In the genomic region with DNA sequence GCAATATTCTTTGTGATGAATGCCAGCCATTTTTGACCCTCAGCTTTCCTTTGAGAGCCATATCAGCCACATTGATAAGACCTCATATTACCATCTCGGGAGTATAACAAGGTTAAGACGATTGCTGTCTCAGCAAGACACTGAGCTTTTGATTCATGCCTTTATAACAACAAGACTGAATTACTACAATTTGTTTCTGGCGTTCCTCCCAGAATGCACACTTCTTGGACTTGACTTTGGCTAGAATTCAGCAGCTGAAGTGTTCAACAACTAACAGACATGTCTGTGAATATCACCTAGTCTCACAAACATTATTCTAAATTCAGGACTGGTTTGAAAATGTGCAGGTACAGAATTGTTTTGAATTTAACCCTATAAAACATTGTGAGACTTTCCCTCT, we compare ENCODE assay signal across 21 mouse cellular contexts.
DNase-seq lines count a peak whose midpoint lies in the region; ATAC-seq and TF ChIP-seq lines count a peak whose summit lies in the region.
"Had no signal": no experiment of that assay in that cellular context is flagged by ENCODE, and none has a peak within 500 bp of the region (broad histone marks: within the 10 kb centered on the region; RNA-seq: fewer than 3 reads in every experiment).

No protein-coding gene starts in this region.

- ATAC-seq in forebrain, embryonic 14.5 days, result no peak
- ATAC-seq in forebrain, embryonic 12.5 days (ENCODE audit: low FRiP score), result no peak
- ATAC-seq in limb, embryonic 14.5 days (ENCODE audit: low FRiP score, low read depth), result no peak
- ATAC-seq in megakaryocyte progenitor cell, adult 5-6 weeks (replicated peaks; ENCODE audit: poor library complexity), result no peak
- ATAC-seq: CD4-positive, CD25-positive, alpha-beta regulatory T cell, adult 4 months; forebrain, embryonic 16.5 days; inflammation-experienced regulatory T-cells, adult 6 months; intestine, postnatal 0 days had no signal

- no peaks in the 10 kb centered on the region for H3K27me3 ChIP-seq in forebrain, embryonic 14.5 days (replicated peaks; ENCODE audit: control insufficient read depth, insufficient read depth, low read length)
- H3K27me3 ChIP-seq in forebrain, embryonic 12.5 days, result no peaks in the 10 kb centered on the region
- H3K27me3 ChIP-seq in limb, embryonic 14.5 days (ENCODE audit: control insufficient read depth, insufficient read depth, low read length), result no peaks in the 10 kb centered on the region
- no peaks in the 10 kb centered on the region for H3K27me3 ChIP-seq in limb, embryonic 10.5 days (ENCODE audit: low read depth, poor library complexity, severe bottlenecking)
- H3K27me3 ChIP-seq: embryonic facial prominence, embryonic 13.5 days; heart, embryonic 12.5 days; hindbrain, embryonic 15.5 days had no signal

- no peaks in the 10 kb centered on the region for H3K36me3 ChIP-seq in forebrain, embryonic 14.5 days (ENCODE audit: control insufficient read depth, insufficient read depth, low read length)
- H3K36me3 ChIP-seq in forebrain, embryonic 12.5 days (replicated peaks), result no peaks in the 10 kb centered on the region
- H3K36me3 ChIP-seq in limb, embryonic 14.5 days (ENCODE audit: control insufficient read depth, insufficient read depth, low read length), result no peaks in the 10 kb centered on the region
- no peaks in the 10 kb centered on the region for H3K36me3 ChIP-seq in limb, embryonic 10.5 days
- H3K36me3 ChIP-seq: embryonic facial prominence, embryonic 13.5 days; G1E; heart, embryonic 12.5 days; hindbrain, embryonic 10.5 days; hindbrain, embryonic 15.5 days had no signal

- no peak overlapping the region for H3K4me2 ChIP-seq in forebrain, embryonic 14.5 days (ENCODE audit: low read length)
- no peak overlapping the region for H3K4me2 ChIP-seq in forebrain, embryonic 12.5 days
- H3K4me2 ChIP-seq in limb, embryonic 14.5 days (replicated peaks; ENCODE audit: low read depth, low read length, severe bottlenecking), result no peak overlapping the region
- H3K4me2 ChIP-seq: embryonic facial prominence, embryonic 13.5 days; heart, embryonic 12.5 days; hindbrain, embryonic 15.5 days had no signal

- no peak overlapping the region for H3K4me3 ChIP-seq in forebrain, embryonic 14.5 days (ENCODE audit: low read depth, low read length)
- H3K4me3 ChIP-seq in forebrain, embryonic 12.5 days (replicated peaks), result no peak overlapping the region
- H3K4me3 ChIP-seq in limb, embryonic 14.5 days (replicated peaks; ENCODE audit: low read length), result no peak overlapping the region
- no peak overlapping the region for H3K4me3 ChIP-seq in limb, embryonic 10.5 days
- H3K4me3 ChIP-seq: embryonic facial prominence, embryonic 13.5 days; heart, embryonic 12.5 days; hindbrain, embryonic 10.5 days; hindbrain, embryonic 15.5 days had no signal

- TF ChIP-seq CTCF in brain, embryonic 14.5 days (IDR thresholded peaks at IDR 0.05; ENCODE audit: borderline replicate concordance, extremely low read depth, insufficient read depth, insufficient read length), result no peak

- no peak overlapping the region for H3K9ac ChIP-seq in forebrain, embryonic 14.5 days (ENCODE audit: low read length)
- H3K9ac ChIP-seq in forebrain, embryonic 12.5 days, result no peak overlapping the region
- no peak overlapping the region for H3K9ac ChIP-seq in limb, embryonic 14.5 days (ENCODE audit: low read depth, low read length, severe bottlenecking)
- H3K9ac ChIP-seq: embryonic facial prominence, embryonic 13.5 days; heart, embryonic 12.5 days; hindbrain, embryonic 15.5 days had no signal

- TF ChIP-seq POLR2A in limb, embryonic 14.5 days (IDR thresholded peaks at IDR 0.05; ENCODE audit: borderline replicate concordance, extremely low read depth, insufficient read depth, insufficient read length), result no peak
- no peak for TF ChIP-seq POLR2A in brain, embryonic 14.5 days (IDR thresholded peaks at IDR 0.05; ENCODE audit: borderline replicate concordance, extremely low read depth, insufficient read depth, insufficient read length, poor library complexity, severe bottlenecking)

- DNase-seq in forebrain, embryonic 14.5 days (ENCODE audit: low spot score), result peak; percentile 47
- peak; percentile 64 for DNase-seq in limb, embryonic 14.5 days (ENCODE audit: low spot score)
- DNase-seq in limb, embryonic 10.5 days (ENCODE audit: low spot score), result no peak
- peak; percentile 35 for DNase-seq in brain, adult 2 months (ENCODE audit: low read depth, low spot score)
- peak; percentile 67 for DNase-seq in brain, embryonic 14.5 days (ENCODE audit: low read depth)
- DNase-seq: adrenal gland, postnatal 25 days; cerebellum, adult 11-12 months; cerebellum, adult 9-10 months; cerebellum, postnatal 25 days; gastrocnemius, postnatal 14 days had no signal

- no peak overlapping the region for H3K27ac ChIP-seq in forebrain, embryonic 14.5 days (ENCODE audit: low read depth, low read length)
- H3K27ac ChIP-seq in forebrain, embryonic 12.5 days, result no peak overlapping the region
- H3K27ac ChIP-seq in limb, embryonic 14.5 days (replicated peaks; ENCODE audit: low read depth, low read length), result no peak overlapping the region
- H3K27ac ChIP-seq in limb, embryonic 10.5 days, result no peak overlapping the region
- H3K27ac ChIP-seq: embryonic facial prominence, embryonic 13.5 days; hindbrain, embryonic 10.5 days; hindbrain, embryonic 15.5 days had no signal

- H3K4me1 ChIP-seq in forebrain, embryonic 14.5 days (ENCODE audit: control insufficient read depth, insufficient read depth, low read length), result no peaks in the 10 kb centered on the region
- H3K4me1 ChIP-seq in forebrain, embryonic 12.5 days, result no peaks in the 10 kb centered on the region
- no peaks in the 10 kb centered on the region for H3K4me1 ChIP-seq in limb, embryonic 14.5 days (ENCODE audit: control insufficient read depth, insufficient read depth, low read length)
- no peaks in the 10 kb centered on the region for H3K4me1 ChIP-seq in limb, embryonic 10.5 days
- H3K4me1 ChIP-seq: embryonic facial prominence, embryonic 13.5 days; heart, embryonic 12.5 days; hindbrain, embryonic 10.5 days; hindbrain, embryonic 15.5 days had no signal

- H3K9me3 ChIP-seq in forebrain, embryonic 14.5 days (replicated peaks; ENCODE audit: control insufficient read depth, low read length), result no peaks in the 10 kb centered on the region
- H3K9me3 ChIP-seq in forebrain, embryonic 12.5 days, result no peaks in the 10 kb centered on the region
- no peaks in the 10 kb centered on the region for H3K9me3 ChIP-seq in limb, embryonic 14.5 days (ENCODE audit: control insufficient read depth, low read length)
- no peaks in the 10 kb centered on the region for H3K9me3 ChIP-seq in limb, embryonic 10.5 days (replicated peaks)
- H3K9me3 ChIP-seq: embryonic facial prominence, embryonic 13.5 days; heart, embryonic 12.5 days; hindbrain, embryonic 10.5 days; hindbrain, embryonic 15.5 days had no signal

- WGBS in forebrain, embryonic 14.5 days, result 55% methylated on average over 3 of the region's 3 CpGs
- WGBS in forebrain, embryonic 12.5 days, result 79% methylated on average over 3 of the region's 3 CpGs
- 57% methylated on average over 3 of the region's 3 CpGs for WGBS in limb, embryonic 14.5 days
- 92% methylated on average over 3 of the region's 3 CpGs for WGBS in limb, embryonic 10.5 days
